Mouse (Mus musculus) adrenal gland, postnatal 25 days (tissue): ENCODE results near the gene Elmsan1. TPM values are rescaled to one million over a fixed set of nuclear protein-coding genes. Genes with fewer than 3 reads are reported as not detected.

Experiments
- DNase-seq: peaks from one replicate; pipeline ENCODE4 v3.0.0; 2021; ENCODE audit warnings: mixed read lengths
- total RNA-seq: library from RNA; stranded (reverse); gene quantifications from 2 replicates; pipeline ENCODE4 v1.2.3, GENCODE M21; 2021

Elmsan1 gene
- total RNA-seq, 1 experiment from 2014 or later, result 32.8 TPM

DNA sequence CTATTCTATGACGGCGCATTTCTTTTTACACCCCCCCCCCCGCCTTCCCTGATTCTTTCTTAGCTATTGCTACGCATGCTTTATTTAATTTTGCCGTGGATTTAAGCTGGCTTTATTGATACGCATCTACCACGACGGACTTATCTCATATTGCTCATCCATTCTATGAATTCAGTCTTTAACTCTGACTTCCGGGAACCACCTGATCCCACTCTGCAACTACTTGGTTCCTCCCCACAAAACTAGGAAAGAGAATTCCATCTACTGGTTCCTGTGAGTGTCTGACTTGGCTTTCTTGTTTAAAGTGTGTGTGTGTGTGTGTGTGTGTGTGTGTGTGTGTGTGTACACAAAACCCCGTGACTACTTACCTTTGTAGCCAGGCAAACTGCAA lies 70.1 kb downstream of the Elmsan1 start:
- no peak for DNase-seq

DNA sequence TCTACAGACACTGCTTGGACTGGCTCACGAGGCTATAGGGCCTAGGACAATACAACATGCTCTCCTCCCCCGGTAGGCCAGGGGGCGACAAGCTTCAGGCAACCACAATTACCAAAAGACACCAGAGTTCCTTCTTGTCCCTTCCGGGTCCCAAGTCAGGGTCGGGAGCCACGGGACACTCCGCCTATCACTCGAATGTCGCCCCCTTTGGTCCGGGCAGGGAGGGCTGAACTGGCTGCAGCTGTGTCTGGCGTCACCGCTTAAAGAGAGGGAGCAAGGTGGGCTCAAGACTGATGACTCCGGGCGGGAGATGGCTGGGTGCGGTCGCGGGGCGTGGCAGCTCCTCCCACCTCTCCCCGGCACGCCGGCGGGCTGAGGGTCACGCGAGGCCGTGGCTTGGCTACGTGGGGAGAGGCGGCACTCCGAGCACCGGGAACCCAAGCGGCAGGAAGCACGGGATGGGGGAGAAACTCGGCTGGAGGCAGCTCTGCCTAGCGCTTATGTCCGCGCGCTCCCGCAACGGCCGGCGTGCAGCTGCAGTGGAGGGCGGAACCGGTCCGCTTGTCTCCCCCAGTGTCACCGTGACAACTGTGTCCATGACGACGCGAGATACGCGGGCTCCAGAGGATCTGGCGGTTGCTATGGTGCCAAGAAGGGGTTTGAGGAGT lies 70.6 kb downstream of the Elmsan1 start, which contains the start of gene Pnma1:
Pnma1 (minus strand) TSS at position 536 of the 668 bp plus-strand sequence.
- peak; percentile 69 for DNase-seq

DNA sequence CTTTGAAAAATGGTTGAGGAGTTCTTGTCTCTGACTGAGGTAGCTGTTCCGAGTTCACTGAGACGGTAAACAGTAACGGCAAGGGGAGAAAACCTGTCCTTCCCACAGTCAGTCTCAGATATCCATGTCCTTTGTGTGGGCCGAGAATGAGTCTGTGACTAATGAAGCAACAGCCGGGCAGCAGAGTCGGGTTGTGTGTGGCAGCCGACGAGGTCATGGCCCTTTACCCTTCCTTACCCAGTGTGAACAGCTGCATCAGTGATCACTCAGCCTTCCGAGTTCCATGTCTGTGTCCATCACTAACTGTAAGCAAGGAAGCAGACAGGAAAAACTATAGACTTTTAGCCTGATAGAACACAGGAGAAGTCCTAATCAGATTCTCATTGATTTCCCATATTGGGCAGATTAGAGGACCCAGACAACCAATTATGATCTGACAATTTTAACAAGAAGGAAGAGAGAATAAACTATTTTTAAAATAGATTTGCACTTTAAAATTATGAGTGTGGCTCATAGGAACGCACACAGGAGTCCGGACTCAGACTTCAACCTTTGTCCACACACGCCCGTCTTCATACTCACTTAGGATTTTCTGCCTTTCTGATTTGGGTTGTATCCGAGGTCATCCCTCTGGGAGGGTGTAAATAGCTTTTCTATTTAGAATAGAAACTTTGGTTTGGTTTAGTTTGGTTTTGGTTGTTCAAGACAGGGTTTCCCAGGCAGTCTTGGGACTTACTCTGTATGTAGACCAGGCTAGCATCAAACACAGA lies 76.2 kb downstream of the Elmsan1 start:
- no peak for DNase-seq

DNA sequence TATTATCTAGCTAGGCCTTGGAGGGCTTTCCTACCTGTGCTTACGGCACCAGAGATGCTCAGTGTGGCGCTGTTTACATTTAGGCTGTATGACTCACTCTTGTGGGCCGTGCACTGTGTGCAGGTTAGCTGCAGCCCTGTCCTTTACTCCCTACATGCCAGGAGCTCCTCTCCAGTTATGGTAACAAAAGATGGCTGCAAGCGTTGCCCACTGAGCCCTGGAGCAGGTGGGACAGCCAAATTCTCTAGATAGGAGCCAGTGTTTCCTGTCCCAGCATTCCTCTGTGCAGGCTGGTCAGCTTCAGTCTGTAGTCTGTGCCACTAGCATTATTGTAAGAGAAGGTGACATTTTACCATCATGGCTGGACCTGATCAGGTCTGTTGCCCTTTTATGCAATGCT lies 77.4 kb downstream of the Elmsan1 start:
- no peak for DNase-seq

DNA sequence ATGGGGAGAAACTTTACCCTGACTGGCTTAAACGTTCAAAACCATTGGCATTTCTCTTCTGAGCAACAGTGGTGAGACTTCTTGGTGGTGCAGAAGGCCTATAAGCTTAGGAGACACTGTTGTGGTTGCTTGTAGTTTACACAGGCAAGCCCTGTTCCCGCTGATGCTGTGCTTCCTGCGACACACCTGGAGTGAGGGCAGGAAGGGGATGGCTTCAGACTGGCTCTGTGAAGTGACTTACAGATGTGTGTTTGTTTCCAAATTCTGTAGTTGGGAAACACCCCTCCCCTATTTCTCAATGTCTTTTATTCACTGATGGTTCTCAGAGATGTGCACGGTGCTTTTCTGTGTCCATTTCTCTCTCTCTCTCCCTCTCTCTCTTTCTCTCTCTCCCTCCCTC lies 78.5 kb downstream of the Elmsan1 start:
- DNase-seq, result no peak

DNA sequence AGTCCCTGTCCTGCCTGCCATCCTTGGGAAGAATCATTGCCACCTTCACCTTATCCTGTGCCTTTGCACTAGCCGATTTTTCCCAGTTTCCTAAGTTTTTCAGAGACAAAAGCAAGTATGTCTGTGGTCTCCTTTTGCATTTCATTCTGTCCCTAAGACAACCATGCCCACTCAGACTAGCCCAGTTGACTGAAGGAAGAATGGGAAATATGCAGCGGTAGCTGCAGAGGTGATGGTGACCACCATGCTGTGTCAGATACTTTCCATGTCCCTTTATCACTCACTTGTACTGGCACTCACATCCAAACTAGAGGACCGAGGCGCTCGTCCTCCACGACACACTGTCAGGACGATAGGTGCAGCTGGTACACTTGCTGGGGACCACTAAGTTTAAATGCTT lies 81.5 kb downstream of the Elmsan1 start:
- DNase-seq, result no peak

DNA sequence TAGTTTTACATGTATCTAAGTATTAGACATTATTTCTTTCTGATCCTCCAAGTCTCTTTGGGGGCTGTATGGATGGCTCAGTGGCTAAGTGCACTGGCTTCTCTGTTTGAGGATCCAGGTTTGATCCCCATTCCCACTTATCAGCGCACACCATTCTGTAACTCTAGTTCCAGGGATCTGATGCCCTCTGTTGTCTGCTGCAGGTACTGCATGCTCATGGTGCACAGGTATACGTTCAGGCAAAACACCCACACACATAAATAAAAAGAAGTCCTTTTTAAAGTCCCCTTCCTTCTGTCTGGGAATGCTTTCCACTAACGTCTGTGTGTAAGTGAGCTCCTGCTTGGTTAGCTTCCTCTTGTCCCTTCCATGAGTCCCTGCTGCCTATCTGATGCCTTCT lies 86.4 kb downstream of the Elmsan1 start:
- DNase-seq, result no peak

DNA sequence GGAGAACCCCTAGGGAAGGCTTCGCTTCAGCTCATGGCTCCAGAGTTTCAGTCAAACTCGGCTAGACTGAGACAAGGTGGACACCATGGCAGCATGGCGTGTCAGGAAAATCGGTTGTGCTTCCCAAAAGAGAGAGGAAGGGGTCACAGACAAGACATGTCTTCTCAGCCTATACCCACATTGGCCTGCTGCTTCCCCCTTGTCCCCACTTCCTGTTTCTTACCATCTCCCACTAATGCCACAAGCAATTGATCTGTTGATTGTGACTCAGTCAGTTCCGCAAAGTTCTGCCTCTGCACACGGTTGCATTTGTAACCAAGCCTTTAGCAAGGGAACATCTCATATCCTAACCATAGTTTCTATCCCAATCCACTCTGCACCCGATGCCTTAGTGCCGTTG lies 88.8 kb downstream of the Elmsan1 start:
- no peak for DNase-seq

DNA sequence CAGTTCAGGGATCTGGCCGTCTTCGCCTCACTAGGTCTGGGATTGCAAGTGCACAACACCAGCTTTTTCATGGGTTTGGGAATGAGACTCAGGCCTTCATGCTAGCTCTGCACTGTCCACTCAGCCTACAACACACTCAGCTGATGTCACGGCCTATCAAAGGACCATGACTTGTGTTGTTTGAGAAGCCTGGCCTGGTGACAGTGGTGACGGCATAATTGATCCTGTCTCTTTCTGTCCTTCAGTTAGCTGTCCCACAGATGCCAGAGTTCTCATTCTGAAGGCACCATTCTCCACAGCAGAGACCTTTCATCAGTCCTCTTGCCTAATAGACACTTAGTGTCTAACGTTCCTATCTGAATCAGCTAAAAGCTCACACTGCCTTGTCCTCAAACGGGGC lies 90.1 kb downstream of the Elmsan1 start:
- no peak for DNase-seq

DNA sequence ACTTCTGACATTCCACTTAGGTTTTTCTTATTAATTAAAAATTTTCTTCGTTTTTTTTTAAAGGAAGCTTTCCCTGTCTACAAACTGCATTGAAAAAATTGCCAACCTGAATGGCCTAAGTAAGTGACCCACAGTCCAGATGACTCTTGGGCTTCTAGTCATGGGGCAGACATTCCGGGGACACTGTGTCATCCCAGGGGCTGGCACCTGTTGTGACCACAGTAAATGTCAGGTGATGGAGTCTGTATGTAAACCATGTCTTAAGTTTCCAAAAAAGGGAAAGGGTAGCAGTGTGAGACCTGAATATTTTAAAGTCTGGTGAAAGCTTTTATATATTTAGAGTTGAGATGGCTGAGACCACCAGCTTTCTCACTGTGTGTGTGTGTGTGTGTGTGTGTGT lies 91.8 kb downstream of the Elmsan1 start:
- DNase-seq, result no peak

DNA sequence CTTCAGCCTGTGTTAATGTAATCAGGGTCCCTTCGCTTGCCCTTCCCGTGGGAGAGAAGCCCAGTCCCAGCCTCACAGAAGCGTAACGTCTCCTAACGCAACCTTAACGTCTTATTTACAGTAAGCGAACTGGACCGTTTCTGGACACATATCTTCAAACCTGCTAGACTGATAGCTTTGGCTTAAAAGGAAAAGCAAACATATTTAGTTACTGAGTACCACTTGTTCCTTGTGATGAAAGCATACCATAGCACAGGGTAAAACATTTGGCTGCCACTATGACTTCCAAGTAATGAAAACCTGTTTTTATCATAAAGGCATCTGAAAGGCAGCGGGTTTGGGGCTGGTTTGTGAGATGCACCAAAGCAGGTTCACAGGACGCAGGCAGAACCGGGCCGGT lies 92.8 kb downstream of the Elmsan1 start:
- no peak for DNase-seq

DNA sequence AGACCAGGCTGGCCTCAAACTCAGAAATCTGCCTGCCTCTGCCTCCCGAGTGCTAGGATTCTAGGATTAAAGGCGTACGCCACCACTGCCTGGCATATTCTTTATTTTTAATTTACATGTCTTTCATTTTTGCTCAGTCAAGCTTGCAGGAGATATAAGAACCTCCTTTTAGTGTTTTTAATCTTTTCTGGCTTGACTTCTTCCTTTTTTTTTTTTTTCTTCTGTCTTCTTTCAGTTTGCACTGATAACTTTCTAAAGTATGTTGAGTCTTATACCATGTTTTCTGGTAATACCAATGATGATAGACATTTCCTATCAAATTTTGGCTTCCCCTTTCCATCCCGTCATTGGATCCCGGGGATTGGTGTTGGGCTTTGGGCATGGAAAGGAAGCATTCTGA lies 99.1 kb downstream of the Elmsan1 start:
- no peak for DNase-seq

DNA sequence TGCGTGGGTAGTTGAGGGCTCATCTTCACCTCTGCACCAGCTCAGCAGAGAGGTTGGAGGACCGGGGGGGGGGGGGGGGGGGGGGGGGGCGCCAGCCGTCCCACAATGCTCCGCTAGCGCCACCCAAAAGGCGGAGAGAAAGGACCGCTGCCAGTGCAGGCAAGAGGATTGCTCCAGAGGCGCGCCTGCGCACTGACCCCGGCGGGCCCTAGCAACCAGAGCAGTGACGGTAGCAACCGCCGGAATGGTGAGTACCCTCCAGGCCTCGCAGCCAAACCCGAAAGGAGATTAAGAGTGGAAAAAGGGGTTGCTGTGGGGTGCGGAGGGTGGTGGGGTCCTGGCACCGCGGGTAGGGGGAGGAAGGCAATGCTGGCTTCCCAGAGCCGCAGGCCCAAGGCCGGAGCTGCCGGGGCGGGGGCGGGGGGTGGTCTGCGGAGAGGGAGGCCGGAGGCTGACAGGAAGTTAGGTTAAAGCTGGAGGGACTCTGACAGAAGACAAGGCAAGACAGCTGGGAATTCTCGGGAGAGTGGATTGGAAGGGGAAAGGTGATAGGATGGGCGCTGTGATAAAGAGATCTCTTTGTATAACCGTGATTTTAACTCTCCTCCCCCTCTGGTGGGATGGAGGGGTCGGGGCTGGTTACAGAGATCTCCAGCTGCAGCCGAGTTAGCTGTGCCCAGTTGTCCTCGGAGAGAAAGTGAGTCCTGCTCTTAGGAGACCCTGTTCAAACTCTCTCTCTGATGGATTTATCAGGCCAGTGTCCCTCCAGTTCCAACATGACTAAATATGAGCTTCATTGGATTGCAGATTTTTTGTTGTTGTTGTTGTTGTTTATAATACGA lies 104.3 kb downstream of the Elmsan1 start, which contains the start of gene Dnal1:
Dnal1 (plus strand) TSS at position 214 of the 842 bp plus-strand sequence.
- peak; percentile 93 for DNase-seq

DNA sequence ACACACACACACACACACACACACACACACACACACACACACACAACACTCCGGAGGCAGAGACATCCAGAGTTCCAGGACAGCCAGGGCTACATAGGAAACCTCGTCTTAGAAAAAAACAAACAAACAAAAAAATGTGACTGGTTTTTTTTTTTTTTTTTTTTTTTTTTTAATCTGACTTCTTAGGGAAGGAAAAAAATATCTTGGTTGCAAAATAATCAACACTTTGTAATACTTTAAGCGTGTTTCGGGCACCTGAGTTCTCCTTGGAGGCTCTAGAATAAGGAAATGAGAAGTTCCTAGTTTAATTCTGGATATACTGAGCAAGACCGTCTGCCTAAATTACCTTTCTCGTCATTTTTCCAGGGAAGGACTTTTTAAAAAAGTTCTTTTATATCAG lies 105.0 kb downstream of the Elmsan1 start:
- no peak for DNase-seq

DNA sequence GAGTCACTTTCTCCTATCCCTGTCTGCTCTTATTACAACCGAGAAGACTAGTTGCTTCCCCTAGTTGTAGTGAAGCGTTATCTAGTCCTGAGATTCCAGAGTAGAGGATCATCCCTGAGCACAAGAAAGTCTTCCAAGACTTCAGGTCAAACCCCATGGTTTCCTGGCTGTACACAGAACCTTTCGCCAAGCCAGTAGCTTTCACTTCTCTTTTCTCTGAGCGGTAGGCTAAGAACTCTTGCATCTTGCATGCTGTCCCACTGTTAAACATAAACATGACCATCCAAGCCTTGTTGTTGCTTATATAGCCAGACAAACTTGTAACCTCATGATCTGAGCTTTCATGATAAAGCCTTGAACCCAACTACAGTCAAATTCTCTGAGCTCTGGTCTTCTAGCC lies 107.9 kb downstream of the Elmsan1 start:
- no peak for DNase-seq

DNA sequence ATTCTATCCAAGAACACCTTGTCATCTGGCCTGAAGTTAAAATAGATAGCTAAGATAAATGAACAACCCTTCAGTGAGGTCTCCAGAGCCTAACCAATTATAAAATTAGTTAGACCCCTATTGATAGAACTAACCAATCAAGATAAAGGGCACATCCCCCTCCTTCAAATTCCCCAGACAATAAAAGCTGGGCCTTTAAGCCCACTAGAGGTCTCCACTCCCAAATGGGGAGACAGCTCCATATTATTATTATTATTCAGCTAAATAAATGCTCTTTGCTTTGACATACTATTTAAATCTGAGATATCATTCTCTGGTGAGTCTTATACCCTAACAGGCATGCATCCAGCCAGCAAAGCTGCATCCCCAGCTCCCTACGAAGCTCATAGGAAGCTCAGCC lies 108.8 kb downstream of the Elmsan1 start:
- no peak for DNase-seq

DNA sequence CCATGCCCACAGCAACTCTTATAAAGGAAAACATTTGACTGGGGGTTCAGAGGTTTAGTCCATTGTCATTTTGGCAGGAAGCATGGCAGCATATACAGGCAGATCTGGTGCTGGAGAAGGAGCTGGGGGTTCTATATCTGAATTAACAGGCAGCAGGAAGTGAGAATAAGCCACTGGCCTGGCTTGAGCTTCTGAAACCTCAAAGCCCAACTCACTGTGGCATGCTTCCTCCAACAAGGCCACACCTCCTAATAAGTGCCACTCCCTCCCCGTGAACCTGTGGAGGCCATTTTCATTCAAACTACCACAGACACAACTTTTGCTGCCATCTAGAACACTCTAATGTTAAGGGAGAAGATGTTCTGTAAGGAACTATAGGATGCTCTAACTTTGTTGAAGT lies 111.0 kb downstream of the Elmsan1 start:
- DNase-seq, result no peak

DNA sequence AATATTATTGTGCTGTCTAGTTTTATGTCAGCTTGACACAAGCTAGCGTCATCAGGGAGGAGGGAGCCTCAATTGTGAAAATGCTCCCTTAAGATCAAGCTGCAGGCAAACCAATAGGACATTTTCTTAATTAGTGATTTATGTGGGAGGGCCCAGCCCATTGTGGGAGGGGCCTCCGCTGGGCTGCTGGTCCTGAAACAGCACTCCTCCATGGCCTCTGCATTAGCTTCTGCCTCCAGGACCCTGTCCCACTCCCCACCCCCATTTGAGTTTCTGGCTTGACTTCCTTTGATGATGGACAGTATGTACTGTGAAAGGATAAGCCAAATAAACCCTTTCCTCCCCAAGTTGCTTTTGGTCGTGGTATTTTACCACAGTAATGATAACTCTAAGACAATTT lies 111.7 kb downstream of the Elmsan1 start:
- no peak for DNase-seq

DNA sequence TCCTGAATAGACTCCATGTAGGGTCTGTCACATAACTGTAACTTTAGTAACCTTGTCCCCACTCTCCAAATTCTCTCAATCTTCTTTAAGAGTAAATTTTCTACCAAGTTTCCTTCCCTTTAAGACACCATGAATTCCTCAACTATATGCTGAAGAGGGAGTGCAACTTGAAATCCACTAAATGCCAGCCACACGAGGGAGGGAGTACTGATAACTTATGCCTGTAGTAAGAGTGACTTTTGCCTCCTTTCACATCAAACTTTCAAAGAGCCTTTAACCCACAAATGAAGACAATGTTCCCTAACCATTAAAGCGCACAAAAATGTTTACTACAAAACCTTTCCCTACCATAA lies 117.2 kb downstream of the Elmsan1 start:
- no peak for DNase-seq

DNA sequence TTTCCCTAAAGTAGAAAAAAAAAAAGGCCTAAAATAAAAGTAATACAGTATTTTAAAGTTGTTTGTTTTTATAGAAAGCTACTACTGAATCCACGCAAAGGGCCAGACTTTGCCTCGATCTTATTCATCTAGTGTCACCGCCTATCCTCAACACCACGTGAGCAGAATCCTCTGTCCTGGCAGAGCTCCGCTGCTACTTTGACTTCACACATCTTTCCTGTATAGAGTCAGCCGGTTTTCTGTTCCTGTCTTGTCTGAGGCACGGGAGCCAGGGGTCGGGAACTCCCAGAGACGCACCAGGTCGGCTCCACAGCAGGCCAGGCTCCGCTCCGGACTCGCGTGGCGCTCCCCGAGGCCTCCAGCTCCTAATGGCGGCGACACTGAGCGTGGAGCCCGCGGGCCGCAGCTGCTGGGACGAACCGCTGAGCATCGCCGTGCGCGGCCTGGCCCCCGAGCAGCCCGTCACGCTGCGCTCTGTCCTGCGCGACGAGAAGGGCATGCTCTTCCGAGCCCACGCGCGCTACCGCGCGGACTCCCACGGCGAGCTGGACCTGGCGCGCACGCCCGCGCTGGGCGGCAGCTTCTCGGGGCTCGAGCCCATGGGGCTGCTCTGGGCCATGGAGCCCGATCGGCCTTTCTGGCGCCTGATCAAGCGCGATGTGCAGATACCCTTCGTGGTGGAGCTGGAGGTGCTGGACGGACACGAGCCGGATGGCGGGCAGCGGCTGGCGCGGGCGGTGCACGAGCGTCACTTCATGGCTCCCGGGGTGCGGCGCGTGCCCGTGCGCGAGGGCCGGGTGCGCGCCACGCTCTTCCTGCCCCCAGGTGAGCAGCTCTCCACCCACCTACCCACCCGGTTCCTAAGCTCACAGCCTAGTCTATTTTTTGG lies 117.8 kb downstream of the Elmsan1 start, which contains the start of gene Acot6:
Acot6 (plus strand) TSS at position 51 of the 889 bp plus-strand sequence.
- peak; percentile 43 for DNase-seq

DNA sequence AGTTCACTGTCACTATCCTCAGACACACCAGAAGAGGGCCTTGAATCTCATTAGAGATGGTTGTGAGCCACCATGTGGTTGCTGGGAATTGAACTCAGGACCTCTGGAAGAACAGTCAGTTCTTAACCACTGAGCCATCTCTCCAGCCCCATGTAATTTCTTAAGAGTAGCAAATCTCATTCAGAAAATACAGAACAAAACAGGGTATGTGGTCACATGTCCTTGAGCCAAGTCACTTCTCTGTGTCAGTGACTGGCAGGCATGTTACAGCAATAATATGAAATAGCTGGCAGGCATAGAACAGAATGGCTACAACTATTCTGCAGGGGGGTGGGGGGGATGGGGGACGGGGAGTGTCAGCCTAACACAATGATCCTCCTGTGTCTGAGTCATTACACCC lies 118.6 kb downstream of the Elmsan1 start:
- DNase-seq, result no peak

DNA sequence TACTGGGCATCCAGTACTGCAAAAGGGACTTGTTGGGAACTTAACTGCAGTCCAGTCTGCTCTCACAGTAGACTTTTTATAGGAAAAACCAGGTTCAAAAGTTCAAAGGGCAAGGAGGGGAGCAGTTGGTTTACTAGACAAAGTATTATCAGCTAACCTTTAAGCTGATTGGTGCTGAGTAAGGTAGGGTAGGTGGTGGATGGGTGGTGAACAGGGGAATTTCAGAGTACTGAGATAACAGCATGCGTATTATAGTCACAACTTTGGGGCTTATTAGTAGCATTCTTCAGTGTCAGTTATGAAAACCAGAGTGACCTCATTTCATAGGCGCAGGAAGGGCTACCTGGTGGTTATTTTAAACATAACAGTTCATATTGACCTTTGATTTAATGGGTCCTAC lies 119.1 kb downstream of the Elmsan1 start:
- no peak for DNase-seq
